Mouse (Mus musculus) spleen, adult 2 months (tissue): ENCODE measurements around the gene H2al1h.
"Not testable (repeated sequence)": the region's sequence is repeated elsewhere in the genome, so short reads cannot be mapped to it uniquely, and the experiment has no call there.

Experiments used
- CTCF ChIP-seq: fragments of 200-500 bp; IDR thresholded peaks from 2 replicates; pipeline ENCODE4 v1.5.1; 2011; ENCODE audit warnings: mild to moderate bottlenecking, inconsistent platforms; ENCODE audit not compliant: insufficient read depth, insufficient read length, insufficient replicate concordance; ENCODE audit errors: extremely low read depth
- POLR2A ChIP-seq: fragments of 200-500 bp; IDR thresholded peaks from 2 replicates; pipeline ENCODE4 v1.6.1; 2011; ENCODE audit warnings: low read depth, low read length, inconsistent platforms

GRCm38 (mm10) chrX:11302132-11302531, 19.2 kb upstream of the H2al1h start, which contains the start of gene H2al1b:
- not testable (repeated sequence) for TF ChIP-seq POLR2A, CTCF
